ENCODE assay signal across 8 mouse cellular contexts in genomic region chr3:114030886-114031285, GRCm38 (mm10). TPM values are rescaled to one million over a fixed set of nuclear protein-coding genes. Genes with fewer than 3 reads are reported as not detected.
A peak's percentile ranks its signal among the peaks of the same experiment; 100 is the strongest.
DNase-seq lines count a peak whose midpoint lies in the region; ATAC-seq and TF ChIP-seq lines count a peak whose summit lies in the region.

No protein-coding gene starts in this region.

- H3K36me3 ChIP-seq in forebrain, embryonic 12.5 days (replicated peaks), result no peaks in the 10 kb centered on the region
- H3K36me3 ChIP-seq in limb, embryonic 10.5 days, result no peaks in the 10 kb centered on the region
- H3K36me3 ChIP-seq in neural tube, embryonic 15.5 days, result no peaks in the 10 kb centered on the region

- peak overlapping the region; percentile 59 for H3K9ac ChIP-seq in forebrain, embryonic 12.5 days
- peak overlapping the region; percentile 59 for H3K9ac ChIP-seq in neural tube, embryonic 15.5 days (replicated peaks)

- ATAC-seq in forebrain, embryonic 12.5 days (ENCODE audit: low FRiP score), result no peak
- no peak for ATAC-seq in neural tube, embryonic 15.5 days (ENCODE audit: low FRiP score)

- H3K4me2 ChIP-seq in forebrain, embryonic 12.5 days, result peak overlapping the region; percentile 96
- peak overlapping the region; percentile 96 for H3K4me2 ChIP-seq in neural tube, embryonic 15.5 days

- WGBS in forebrain, embryonic 12.5 days, result under 1% methylated on average over 9 of the region's 9 CpGs
- 0% methylated on average over 9 of the region's 9 CpGs for WGBS in limb, embryonic 10.5 days
- WGBS in neural tube, embryonic 15.5 days, result 0% methylated on average over 9 of the region's 9 CpGs

- H3K4me3 ChIP-seq in left cerebral cortex, adult 2 months, result peak overlapping the region; percentile 54
- H3K4me3 ChIP-seq in forebrain, embryonic 12.5 days (replicated peaks), result peak overlapping the region; percentile 55
- peak overlapping the region; percentile 63 for H3K4me3 ChIP-seq in limb, embryonic 10.5 days
- H3K4me3 ChIP-seq in neural tube, embryonic 15.5 days (replicated peaks), result peak overlapping the region; percentile 65

- no peaks in the 10 kb centered on the region for H3K27me3 ChIP-seq in forebrain, embryonic 12.5 days
- H3K27me3 ChIP-seq in limb, embryonic 10.5 days (ENCODE audit: low read depth, poor library complexity, severe bottlenecking), result no peaks in the 10 kb centered on the region
- H3K27me3 ChIP-seq in neural tube, embryonic 15.5 days (replicated peaks), result no peaks in the 10 kb centered on the region

- intact Hi-C loops in left cerebral cortex, adult 2 months (cut with DNase I), result no loop called here
- intact Hi-C loops in left cerebral cortex, postnatal 36 days (cut with DNase I), result loop anchor here (5.0 kb wide), 1 partner anchor 379 kb away; no protein-coding TSS in a partner anchor

- no peaks in the 10 kb centered on the region for H3K9me3 ChIP-seq in forebrain, embryonic 12.5 days
- no peaks in the 10 kb centered on the region for H3K9me3 ChIP-seq in limb, embryonic 10.5 days (replicated peaks)
- H3K9me3 ChIP-seq in neural tube, embryonic 15.5 days (replicated peaks), result no peaks in the 10 kb centered on the region

- no peak for DNase-seq in left cerebral cortex, adult 2 months (ENCODE audit: extremely low spot score in 1 of 2, low spot score in 2 of 2)
- no peak for DNase-seq in left cerebral cortex, postnatal 36 days (ENCODE audit: low spot score in 2 of 2)
- peak; percentile 44 for DNase-seq in limb, embryonic 10.5 days (ENCODE audit: low spot score)
- no peak for DNase-seq in adrenal gland, adult 2 months
- no peak for DNase-seq in urinary bladder, postnatal 25 days (ENCODE audit: low spot score)
- no peak for DNase-seq in thymus, postnatal 0 days (ENCODE audit: low spot score)

- H3K27ac ChIP-seq in left cerebral cortex, adult 2 months, result no peak overlapping the region
- no peak overlapping the region for H3K27ac ChIP-seq in forebrain, embryonic 12.5 days
- peak overlapping the region; percentile 84 for H3K27ac ChIP-seq in limb, embryonic 10.5 days
- H3K27ac ChIP-seq in neural tube, embryonic 15.5 days (replicated peaks), result peak overlapping the region; percentile 65; the same call in 1 of the 2 replicates

- no peak for TF ChIP-seq CTCF in left cerebral cortex, adult 2 months (IDR thresholded peaks at IDR 0.05)

- peaks cover 8% of the 10 kb centered on the region for H3K4me1 ChIP-seq in forebrain, embryonic 12.5 days
- H3K4me1 ChIP-seq in limb, embryonic 10.5 days, result peaks cover 28% of the 10 kb centered on the region
- peaks cover 18% of the 10 kb centered on the region for H3K4me1 ChIP-seq in neural tube, embryonic 15.5 days

RNA-seq across cellular contexts. Expression of gene Col11a1, which starts 0.5 kb away (rescaled TPM):
- 1 to 10 TPM; 8.1 to 9.8 TPM for total RNA-seq in left cerebral cortex, adult 2 months (2021)
- total RNA-seq in left cerebral cortex, postnatal 36 days (2021), result 10 to 100 TPM in 1 of 2 experiments, 1 to 10 TPM in 1; 5.1 to 10.6 TPM
- 21.3 and 23.8 TPM in 2 replicates for polyA plus RNA-seq in forebrain, embryonic 12.5 days (2016; fragmentation: Nextera tagmentation; extraction: Ambion mirVana)
- polyA plus RNA-seq in limb, embryonic 10.5 days (2016; fragmentation: Nextera tagmentation; extraction: Ambion mirVana), result 12.4 and 16.6 TPM in 2 replicates
- polyA plus RNA-seq in neural tube, embryonic 15.5 days (2015; fragmentation: Nextera tagmentation; extraction: Ambion mirVana), result 18.6 and 26.4 TPM in 2 replicates
- total RNA-seq in adrenal gland, adult 2 months (2021), result 1 to 10 TPM; 1.2 to 1.4 TPM
- polyA plus RNA-seq in adrenal gland, adult 2 months (2012; rRNA removed), result 0.09 and 0.46 TPM in 2 replicates
- 0.08 and 0.13 TPM in 2 replicates for polyA plus RNA-seq in thymus, postnatal 0 days (2015; fragmentation: Nextera tagmentation; extraction: Ambion mirVana)

Comparison
In these comparisons a context has a peak if more than half of its experiments do, and no peak if none do; other contexts are left out.
1. H3K27ac ChIP-seq: peak in limb, embryonic 10.5 days (single experiment) and neural tube, embryonic 15.5 days (single experiment); none in left cerebral cortex, adult 2 months (single experiment) and forebrain, embryonic 12.5 days (single experiment).
2. Peak in every context shown above with its lines, with median percentiles within 50 percentile points of each other: H3K4me3 ChIP-seq.